Mouse (Mus musculus) megakaryocyte, adult 5-6 weeks (primary cell): ENCODE measurements around the gene Gm5141. TPM values are rescaled to one million over a fixed set of nuclear protein-coding genes. Genes with fewer than 3 reads are reported as not detected.
"Not testable (repeated sequence)": the region's sequence is repeated elsewhere in the genome, so short reads cannot be mapped to it uniquely, and the experiment has no call there.

Experiments
- ATAC-seq: 2 replicates; pipeline ENCODE4 v1.8.0; 2016; ENCODE audit warnings: mild to moderate bottlenecking, inconsistent platforms; ENCODE audit not compliant: poor library complexity, severe bottlenecking
- total RNA-seq, 2 experiments: library from RNA; stranded (forward) in 1 of 2; stranded (reverse) in 1 of 2; fragments of 153-499, 151-499 nt in 1 of 2; fragments of 221-1000, 200-1000 nt in 1 of 2; gene quantifications; 2 replicates each; pipeline versions ENCODE4 v1.2.3 to v1.2.4; 2015 to 2017

Gm5141 gene
- total RNA-seq (2015), result 6.3 and 10.2 TPM in 2 replicates
- 4.3 and 5.0 TPM in 2 replicates for total RNA-seq (2017)

GRCm38 (mm10) chr13:62785199-62786134 lies at the start of gene Gm5141:
Gene Gm5141 (minus strand): TSS chr13:62785808.
- peak; percentile 100 for ATAC-seq

- ATAC-seq, result no peak
These were observed 47.7 kb upstream of the Gm5141 start for GRCm38 (mm10) chr13:62833341-62833740.

GRCm38 (mm10) chr13:62832239-62832638 lies 46.6 kb upstream of the Gm5141 start:
- ATAC-seq, result no peak

DNA sequence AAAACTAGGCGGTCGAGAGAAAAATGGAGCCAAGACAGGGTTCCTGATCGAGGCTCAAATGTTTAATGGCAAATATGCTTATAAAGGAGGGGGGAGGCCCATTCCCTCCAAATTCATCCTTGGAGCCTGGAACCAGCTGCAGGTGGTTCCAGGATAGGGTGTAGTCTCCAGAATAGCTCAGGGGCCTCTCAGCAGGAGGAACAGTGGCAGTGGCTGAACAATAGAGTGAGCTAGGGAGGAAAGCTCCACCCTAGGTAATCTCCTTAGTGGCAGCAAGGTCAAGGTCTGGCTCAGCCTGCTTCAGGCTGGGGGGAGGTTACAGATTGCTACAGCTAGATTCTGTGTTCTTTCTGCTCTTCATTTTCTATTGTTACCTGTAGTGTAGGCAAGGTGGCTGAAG lies 30.1 kb upstream of the Gm5141 start:
- ATAC-seq, result not testable (repeated sequence)

DNA sequence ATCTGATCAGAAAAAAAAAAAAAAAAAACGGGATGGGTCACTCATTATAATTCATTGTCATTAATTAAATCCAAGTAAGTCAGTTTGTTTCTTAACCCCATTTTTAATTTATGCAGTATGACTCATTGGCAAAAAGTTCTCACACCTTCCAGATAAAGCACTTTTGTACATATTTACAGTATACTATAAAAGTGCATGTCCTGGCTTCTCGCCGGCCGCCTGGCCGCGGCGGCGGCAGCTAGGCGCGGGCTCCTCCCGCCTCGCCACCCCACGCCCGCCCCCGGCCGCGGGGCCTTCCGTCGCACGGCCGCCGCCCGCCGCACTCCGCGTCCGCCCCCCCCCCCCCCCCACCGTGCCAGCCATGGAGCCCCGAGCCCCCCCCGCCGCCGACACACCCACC lies 27.1 kb upstream of the Gm5141 start:
- ATAC-seq, result no peak

- not testable (repeated sequence) for ATAC-seq
These were observed 22.4 kb upstream of the Gm5141 start for GRCm38 (mm10) chr13:62807981-62808380.

GRCm38 (mm10) chr13:62786135-62786493 lies 506 bp upstream of the Gm5141 start:
- ATAC-seq, result peak; percentile 15; the same call in 1 of the 2 replicates

DNA sequence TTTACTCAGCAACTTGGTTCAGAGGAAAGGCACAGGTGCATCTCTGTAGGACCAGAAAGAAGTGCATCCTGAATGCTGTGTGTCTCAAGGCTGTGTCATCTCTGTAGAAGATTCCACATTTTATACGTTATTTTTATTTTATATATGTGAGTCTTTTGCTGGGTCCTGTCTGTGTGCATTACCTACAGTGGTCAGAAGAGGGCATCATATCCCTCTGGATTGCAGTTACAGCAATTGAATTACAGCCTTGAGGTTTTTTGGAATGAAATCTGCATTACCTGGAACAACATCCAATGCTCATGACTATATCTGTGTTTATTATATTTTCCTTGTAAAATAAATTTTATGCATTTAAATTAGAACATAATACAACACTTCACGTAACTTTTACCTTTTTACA lies 21.8 kb downstream of the Gm5141 start:
- ATAC-seq, result peak; percentile 67; the same call in 1 of the 2 replicates

- ATAC-seq, result peak; percentile 96
These were observed 24.9 kb downstream of the Gm5141 start, which contains the start of gene Platr25 for GRCm38 (mm10) chr13:62760432-62761415. Gene Platr25 (minus strand): TSS chr13:62760709.

DNA sequence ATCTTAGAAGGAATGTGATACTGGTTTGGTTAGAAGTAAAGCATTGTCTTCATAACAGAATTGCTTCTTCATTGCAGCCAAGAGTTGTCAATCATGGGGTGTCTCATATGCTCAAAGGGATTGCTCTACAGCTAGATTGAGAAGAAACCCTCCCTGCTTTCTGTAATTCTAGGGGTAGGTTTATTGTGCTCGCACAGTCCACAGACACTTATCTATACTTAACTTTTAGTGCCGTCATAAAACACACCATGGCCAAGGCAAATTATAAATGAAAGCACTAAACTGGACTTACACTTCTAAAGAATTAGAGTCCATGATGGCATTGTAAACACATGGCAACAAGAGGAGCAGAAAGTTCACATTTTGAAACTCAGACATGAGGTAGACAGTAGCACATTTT lies 52.3 kb downstream of the Gm5141 start:
- ATAC-seq, result no peak

Other genes starting within 250 kb of the Gm5141 start
- not detected in 2 replicates for gene Zfp935, start 227.3 kb downstream of the Gm5141 start, total RNA-seq (2015)
- gene Zfp935, start 227.3 kb downstream of the Gm5141 start, total RNA-seq (2017), result not detected in 2 replicates
- gene Zfp934, start 214.6 kb downstream of the Gm5141 start, total RNA-seq (2015), result 16.8 and 24.3 TPM in 2 replicates
- gene Zfp934, start 214.6 kb downstream of the Gm5141 start, total RNA-seq (2017), result 2.6 and 7.8 TPM in 2 replicates
- gene 6720489N17Rik, start 161.6 kb downstream of the Gm5141 start, total RNA-seq (2015), result 13.0 and 19.5 TPM in 2 replicates
- 9.6 and 14.9 TPM in 2 replicates for gene 6720489N17Rik, start 161.6 kb downstream of the Gm5141 start, total RNA-seq (2017)
- 30.1 and 34.3 TPM in 2 replicates for gene Platr25, start 25.1 kb downstream of the Gm5141 start, total RNA-seq (2015)
- 39.2 and 42.4 TPM in 2 replicates for gene Platr25, start 25.1 kb downstream of the Gm5141 start, total RNA-seq (2017)
- gene Fbp2, start 72.6 kb upstream of the Gm5141 start, total RNA-seq (2015), result not detected in 2 replicates
- gene Fbp2, start 72.6 kb upstream of the Gm5141 start, total RNA-seq (2017), result not detected in 2 replicates
- gene Fbp1, start 102.5 kb upstream of the Gm5141 start, total RNA-seq (2015), result 0.20 and 2.7 TPM in 2 replicates
- gene Fbp1, start 102.5 kb upstream of the Gm5141 start, total RNA-seq (2017), result 0.70 TPM in 1 of 2 replicates, not detected in the other
- 18.1 and 20.1 TPM in 2 replicates for gene 2010111I01Rik, start 179.1 kb upstream of the Gm5141 start, total RNA-seq (2015)
- 21.5 and 21.9 TPM in 2 replicates for gene 2010111I01Rik, start 179.1 kb upstream of the Gm5141 start, total RNA-seq (2017)